Mouse (Mus musculus) stomach, postnatal 0 days (tissue): Measurements from ENCODE around the gene Otulin.

ENCODE experiments used
- CTCF ChIP-seq: IDR thresholded peaks from 2 replicates; pipeline ENCODE4 v1.5.1; 2016; ENCODE audit warnings: antibody characterized with exemption, low read depth, mild to moderate bottlenecking, moderate library complexity
- EP300 ChIP-seq: optimal IDR thresholded peaks from 2 replicates; pipeline ENCODE3; 2016; ENCODE audit warnings: antibody characterized with exemption

DNA sequence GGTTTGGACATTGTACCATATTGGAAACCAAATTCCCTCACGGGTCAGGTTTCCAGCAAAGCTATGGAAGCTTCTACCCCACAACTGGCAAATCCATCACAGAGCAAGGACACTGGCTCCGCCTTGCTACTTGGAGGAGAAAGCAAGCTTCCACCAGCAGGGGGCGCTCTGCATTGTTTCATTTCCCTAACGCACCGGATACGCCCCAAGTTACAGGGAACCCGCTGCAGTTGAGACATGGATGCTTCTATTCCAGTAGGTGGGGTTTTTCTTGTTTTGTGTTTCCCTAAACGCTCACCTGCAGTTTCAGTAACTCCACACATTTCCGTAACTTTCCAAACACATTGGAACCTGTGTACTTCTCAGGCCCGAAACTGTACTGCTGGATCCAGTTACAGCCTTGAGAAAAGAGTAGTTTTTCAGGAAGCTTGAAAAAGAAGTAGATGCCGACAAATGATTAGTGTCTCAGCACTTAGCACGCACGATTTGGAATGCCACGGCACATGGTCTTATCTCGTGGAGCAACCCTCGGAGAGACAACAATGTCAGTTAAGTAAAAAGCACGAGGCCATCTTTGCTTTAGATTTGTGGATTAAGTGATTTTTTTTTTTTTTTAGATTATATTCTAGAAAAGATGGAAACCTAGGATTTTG lies 29.2 kb upstream of the Otulin start:
- peak; percentile 93 for TF ChIP-seq CTCF
- TF ChIP-seq EP300: no peak
